In genomic region chr4:152131809-152132771, GRCm38 (mm10) we compare ENCODE assay signal across 9 mouse cellular contexts. TPM values are rescaled to one million over a fixed set of nuclear protein-coding genes. Genes with fewer than 3 reads are reported as not detected.
DNase-seq lines count a peak whose midpoint lies in the region; ATAC-seq lines count a peak whose summit lies in the region.
"Had no signal": no experiment of that assay in that cellular context is flagged by ENCODE, and none has a peak within 500 bp of the region (broad histone marks: within the 10 kb centered on the region; RNA-seq: fewer than 3 reads in every experiment).

No protein-coding gene starts in this region.

- DNase-seq in kidney, adult 18-20 months: no peak
- DNase-seq in embryonic facial prominence, embryonic 11.5 days (ENCODE audit: low spot score): peak; percentile 55
- DNase-seq in adrenal gland, postnatal 25 days: no peak
- no peak for DNase-seq in adrenal gland, postnatal 10 days
- no peak for DNase-seq in frontal cortex, postnatal 14 days (ENCODE audit: low spot score in 2 of 2)

- ATAC-seq in kidney, embryonic 15.5 days (replicated peaks; ENCODE audit: low FRiP score): peak; percentile 50
- no peak for ATAC-seq in embryonic facial prominence, embryonic 11.5 days (replicated peaks; ENCODE audit: insufficient number of reproducible peaks, low FRiP score, low TSS enrichment, low read depth)
- peak; percentile 60 for ATAC-seq in intestine, embryonic 16.5 days
- ATAC-seq in neural tube, embryonic 13.5 days (ENCODE audit: low read depth): no peak

- H3K9ac ChIP-seq in kidney, embryonic 15.5 days: peak overlapping the region; percentile 41; the same call in 1 of the 2 replicates
- no peak overlapping the region; the same call in 1 of the 2 replicates for H3K9ac ChIP-seq in embryonic facial prominence, embryonic 11.5 days (replicated peaks; ENCODE audit: low read length)
- peak overlapping the region; percentile 72 for H3K9ac ChIP-seq in intestine, embryonic 16.5 days (ENCODE audit: low read depth, low read length)
- no peak overlapping the region for H3K9ac ChIP-seq in neural tube, embryonic 13.5 days

- H3K4me3 ChIP-seq in kidney, embryonic 15.5 days (replicated peaks): peak overlapping the region; percentile 50
- peak overlapping the region; percentile 34 for H3K4me3 ChIP-seq in embryonic facial prominence, embryonic 11.5 days (ENCODE audit: low read depth, low read length)
- H3K4me3 ChIP-seq in intestine, embryonic 16.5 days (ENCODE audit: low read length): peak overlapping the region; percentile 59
- peak overlapping the region; percentile 10; the same call in 1 of the 2 replicates for H3K4me3 ChIP-seq in neural tube, embryonic 13.5 days

- 4% methylated on average over 50 of the region's 50 CpGs for WGBS in kidney, embryonic 15.5 days
- 2% methylated on average over 50 of the region's 50 CpGs for WGBS in embryonic facial prominence, embryonic 11.5 days
- WGBS in intestine, embryonic 16.5 days: 9% methylated on average over 49 of the region's 50 CpGs
- WGBS in neural tube, embryonic 13.5 days: 3% methylated on average over 50 of the region's 50 CpGs

- H3K4me1 ChIP-seq in kidney, embryonic 15.5 days: peaks cover 72% of the 10 kb centered on the region
- H3K4me1 ChIP-seq in embryonic facial prominence, embryonic 11.5 days (ENCODE audit: control insufficient read depth, insufficient read depth, low read length): peaks cover 24% of the 10 kb centered on the region
- H3K4me1 ChIP-seq in intestine, embryonic 16.5 days (ENCODE audit: control insufficient read depth, insufficient read depth, low read length): peaks cover 45% of the 10 kb centered on the region
- H3K4me1 ChIP-seq in neural tube, embryonic 13.5 days (replicated peaks): peaks cover 25% of the 10 kb centered on the region

- H3K9me3 ChIP-seq in kidney, embryonic 15.5 days (replicated peaks): no peaks in the 10 kb centered on the region
- no peaks in the 10 kb centered on the region for H3K9me3 ChIP-seq in embryonic facial prominence, embryonic 11.5 days (replicated peaks; ENCODE audit: control insufficient read depth, low read length)
- no peaks in the 10 kb centered on the region for H3K9me3 ChIP-seq in intestine, embryonic 16.5 days (ENCODE audit: control insufficient read depth, low read length)
- H3K9me3 ChIP-seq in neural tube, embryonic 13.5 days: no peaks in the 10 kb centered on the region

- H3K27ac ChIP-seq in kidney, embryonic 15.5 days: peak overlapping the region; percentile 95
- H3K27ac ChIP-seq in embryonic facial prominence, embryonic 11.5 days (replicated peaks; ENCODE audit: low read depth, low read length): no peak overlapping the region
- H3K27ac ChIP-seq in intestine, embryonic 16.5 days (ENCODE audit: low read length): peak overlapping the region; percentile 60
- H3K27ac ChIP-seq in neural tube, embryonic 13.5 days (replicated peaks): no peak overlapping the region

- peaks cover 78% of the 10 kb centered on the region for H3K27me3 ChIP-seq in kidney, embryonic 15.5 days
- H3K27me3 ChIP-seq in embryonic facial prominence, embryonic 11.5 days (ENCODE audit: control insufficient read depth, insufficient read depth, low read length): peaks cover 65% of the 10 kb centered on the region
- H3K27me3 ChIP-seq in intestine, embryonic 16.5 days (replicated peaks; ENCODE audit: control insufficient read depth, insufficient read depth, low read length): peaks cover 57% of the 10 kb centered on the region
- peaks cover 91% of the 10 kb centered on the region for H3K27me3 ChIP-seq in neural tube, embryonic 13.5 days

- peak overlapping the region; percentile 87 for H3K4me2 ChIP-seq in kidney, embryonic 15.5 days
- H3K4me2 ChIP-seq in embryonic facial prominence, embryonic 11.5 days (ENCODE audit: low read depth, low read length): peak overlapping the region; percentile 58
- peak overlapping the region; percentile 88 for H3K4me2 ChIP-seq in intestine, embryonic 16.5 days (ENCODE audit: low read depth, low read length)
- H3K4me2 ChIP-seq in neural tube, embryonic 13.5 days: peak overlapping the region; percentile 55

- peaks cover 3% of the 10 kb centered on the region; the same call in 1 of the 2 replicates for H3K36me3 ChIP-seq in kidney, embryonic 15.5 days
- H3K36me3 ChIP-seq in embryonic facial prominence, embryonic 11.5 days (replicated peaks; ENCODE audit: control insufficient read depth, insufficient read depth, low read depth, low read length): no peaks in the 10 kb centered on the region
- H3K36me3 ChIP-seq in intestine, embryonic 16.5 days (ENCODE audit: control insufficient read depth, insufficient read depth, low read length): no peaks in the 10 kb centered on the region
- no peaks in the 10 kb centered on the region for H3K36me3 ChIP-seq in neural tube, embryonic 13.5 days

RNA-seq across cellular contexts. Expression of gene Tnfrsf25, which starts 16.4 kb away (rescaled TPM):
- 1.5 and 2.4 TPM in 2 replicates for polyA plus RNA-seq in kidney, embryonic 15.5 days (2015; fragmentation: Nextera tagmentation; extraction: Ambion mirVana)
- polyA plus RNA-seq in embryonic facial prominence, embryonic 11.5 days (2014; fragmentation: Nextera tagmentation; extraction: Ambion mirVana): 0.21 and 0.75 TPM in 2 replicates
- 1.8 and 2.4 TPM in 2 replicates for polyA plus RNA-seq in intestine, embryonic 16.5 days (2015; fragmentation: Nextera tagmentation; extraction: Ambion mirVana)
- polyA plus RNA-seq in neural tube, embryonic 13.5 days (2015; fragmentation: Nextera tagmentation; extraction: Ambion mirVana): 0.84 and 1.8 TPM in 2 replicates
- total RNA-seq in adrenal gland, postnatal 25 days (2021): 1.5 and 2.0 TPM in 2 replicates
- total RNA-seq in adrenal gland, postnatal 10 days (2021): 1 to 10 TPM; 1.9 to 4.3 TPM

RNA-seq across cellular contexts. Expression of gene Espn, which starts 20.1 kb away (rescaled TPM):
- 25.5 and 28.1 TPM in 2 replicates for polyA plus RNA-seq in kidney, embryonic 15.5 days (2015; fragmentation: Nextera tagmentation; extraction: Ambion mirVana)
- polyA plus RNA-seq in embryonic facial prominence, embryonic 11.5 days (2014; fragmentation: Nextera tagmentation; extraction: Ambion mirVana): 6.2 and 7.3 TPM in 2 replicates
- 31.6 and 39.5 TPM in 2 replicates for polyA plus RNA-seq in intestine, embryonic 16.5 days (2015; fragmentation: Nextera tagmentation; extraction: Ambion mirVana)
- 0.21 and 0.51 TPM in 2 replicates for polyA plus RNA-seq in neural tube, embryonic 13.5 days (2015; fragmentation: Nextera tagmentation; extraction: Ambion mirVana)
- 1.2 TPM in 2 replicates for total RNA-seq in adrenal gland, postnatal 25 days (2021)
- total RNA-seq in adrenal gland, postnatal 10 days (2021): 1 to 10 TPM; 1.2 to 1.3 TPM

RNA-seq across cellular contexts. Expression of gene Hes2, which starts 26.6 kb away (rescaled TPM):
- 0.08 and 0.17 TPM in 2 replicates for polyA plus RNA-seq in kidney, embryonic 15.5 days (2015; fragmentation: Nextera tagmentation; extraction: Ambion mirVana)
- 0.22 and 0.24 TPM in 2 replicates for polyA plus RNA-seq in embryonic facial prominence, embryonic 11.5 days (2014; fragmentation: Nextera tagmentation; extraction: Ambion mirVana)
- 0.68 and 0.98 TPM in 2 replicates for polyA plus RNA-seq in intestine, embryonic 16.5 days (2015; fragmentation: Nextera tagmentation; extraction: Ambion mirVana)
- polyA plus RNA-seq in neural tube, embryonic 13.5 days (2015; fragmentation: Nextera tagmentation; extraction: Ambion mirVana): 0.13 and 0.15 TPM in 2 replicates
- total RNA-seq in adrenal gland, postnatal 25 days (2021): not detected in 2 replicates
- total RNA-seq in adrenal gland, postnatal 10 days (2021): not detected
- total RNA-seq: layer of hippocampus, adult 8-10 months had no signal

RNA-seq across cellular contexts. Expression of gene Acot7, which starts 45.8 kb away (rescaled TPM):
- 65.6 and 71.7 TPM in 2 replicates for polyA plus RNA-seq in kidney, embryonic 15.5 days (2015; fragmentation: Nextera tagmentation; extraction: Ambion mirVana)
- 47.5 and 54.9 TPM in 2 replicates for polyA plus RNA-seq in embryonic facial prominence, embryonic 11.5 days (2014; fragmentation: Nextera tagmentation; extraction: Ambion mirVana)
- 49.4 and 52.5 TPM in 2 replicates for polyA plus RNA-seq in intestine, embryonic 16.5 days (2015; fragmentation: Nextera tagmentation; extraction: Ambion mirVana)
- 316 and 346 TPM in 2 replicates for polyA plus RNA-seq in neural tube, embryonic 13.5 days (2015; fragmentation: Nextera tagmentation; extraction: Ambion mirVana)
- 34.6 and 39.9 TPM in 2 replicates for total RNA-seq in adrenal gland, postnatal 25 days (2021)
- total RNA-seq in adrenal gland, postnatal 10 days (2021): 10 to 100 TPM; 33.2 to 38.0 TPM

RNA-seq across cellular contexts. Expression of gene Plekhg5, which starts 59.8 kb away (rescaled TPM):
- polyA plus RNA-seq in kidney, embryonic 15.5 days (2015; fragmentation: Nextera tagmentation; extraction: Ambion mirVana): 19.8 and 20.9 TPM in 2 replicates
- 5.3 and 6.8 TPM in 2 replicates for polyA plus RNA-seq in embryonic facial prominence, embryonic 11.5 days (2014; fragmentation: Nextera tagmentation; extraction: Ambion mirVana)
- 14.2 and 17.0 TPM in 2 replicates for polyA plus RNA-seq in intestine, embryonic 16.5 days (2015; fragmentation: Nextera tagmentation; extraction: Ambion mirVana)
- polyA plus RNA-seq in neural tube, embryonic 13.5 days (2015; fragmentation: Nextera tagmentation; extraction: Ambion mirVana): 9.9 and 10.7 TPM in 2 replicates
- total RNA-seq in adrenal gland, postnatal 25 days (2021): 12.9 and 15.6 TPM in 2 replicates
- total RNA-seq in adrenal gland, postnatal 10 days (2021): 10 to 100 TPM; 17.1 to 20.1 TPM

Comparison
In these comparisons a context has a peak if more than half of its experiments do, and no peak if none do; other contexts are left out.
1. ATAC-seq: peak in kidney, embryonic 15.5 days (single experiment) and intestine, embryonic 16.5 days (single experiment); none in embryonic facial prominence, embryonic 11.5 days (single experiment) and neural tube, embryonic 13.5 days (single experiment).
2. H3K27ac ChIP-seq: peak in kidney, embryonic 15.5 days (single experiment) and intestine, embryonic 16.5 days (single experiment); none in embryonic facial prominence, embryonic 11.5 days (single experiment) and neural tube, embryonic 13.5 days (single experiment).
3. H3K9ac ChIP-seq: peak in kidney, embryonic 15.5 days (single experiment) and intestine, embryonic 16.5 days (single experiment); none in embryonic facial prominence, embryonic 11.5 days (single experiment) and neural tube, embryonic 13.5 days (single experiment).
4. Peak in every context shown above with its lines, with median percentiles within 50 percentile points of each other: H3K4me2 ChIP-seq and H3K4me3 ChIP-seq.